Mouse (Mus musculus) A20 (cell line): Measurements from ENCODE around the gene Gm11565.
A peak's percentile ranks its signal among the peaks of the same experiment; 100 is the strongest.
"Not testable (repeated sequence)": the region's sequence is repeated elsewhere in the genome, so short reads cannot be mapped to it uniquely, and the experiment has no call there.

Source experiments
- DNase-seq: peaks from one replicate; pipeline ENCODE4 v3.0.0-alpha.2; 2011; ENCODE audit warnings: low read depth, low spot score

The Gm11565 gene

GRCm38 (mm10) chr11:99914451-99914850, at the start of gene Gm11565:
Gm11565 (plus strand) TSS chr11:99914751.
- no peak for DNase-seq

- DNase-seq: not testable (repeated sequence)
Measured at GRCm38 (mm10) chr11:99873089-99873488, 41.5 kb upstream of the Gm11565 start, which contains the start of gene Krtap9-1. Krtap9-1 (plus strand) TSS chr11:99873389.

DNA sequence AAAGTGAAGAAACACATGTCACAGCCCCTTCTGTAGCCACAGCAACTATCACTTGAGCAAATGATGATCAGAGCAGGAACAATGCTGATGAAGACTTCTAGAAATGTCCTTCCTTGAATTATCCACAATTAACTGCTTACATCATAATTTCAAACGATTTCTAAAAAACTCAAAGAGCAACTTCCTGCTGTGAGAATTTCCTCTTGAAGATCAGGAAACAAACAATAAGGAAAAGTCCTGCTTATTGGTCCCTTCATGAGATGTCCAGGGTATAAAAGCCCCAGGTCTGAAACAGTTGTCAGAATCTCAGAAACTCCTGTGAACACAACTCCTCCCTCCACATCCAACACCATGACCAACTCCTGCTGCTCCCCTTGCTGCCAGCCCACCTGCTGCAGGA, 35.7 kb upstream of the Gm11565 start, which contains the start of gene Gm11567:
Gm11567 (plus strand) TSS at position 301 of the 400 bp plus-strand sequence.
- DNase-seq: not testable (repeated sequence)

GRCm38 (mm10) chr11:99907620-99908019, 6.9 kb upstream of the Gm11565 start, which contains the start of gene Krtap31-1:
Krtap31-1 (plus strand) TSS chr11:99907920.
- DNase-seq: no peak

- DNase-seq: no peak
Measured at GRCm38 (mm10) chr11:99935991-99936390, 21.4 kb downstream of the Gm11565 start, which contains the start of gene Krtap31-2. Krtap31-2 (plus strand) TSS chr11:99936291.

GRCm38 (mm10) chr11:99937751-99938264, 23.3 kb downstream of the Gm11565 start:
- no peak for DNase-seq

DNA sequence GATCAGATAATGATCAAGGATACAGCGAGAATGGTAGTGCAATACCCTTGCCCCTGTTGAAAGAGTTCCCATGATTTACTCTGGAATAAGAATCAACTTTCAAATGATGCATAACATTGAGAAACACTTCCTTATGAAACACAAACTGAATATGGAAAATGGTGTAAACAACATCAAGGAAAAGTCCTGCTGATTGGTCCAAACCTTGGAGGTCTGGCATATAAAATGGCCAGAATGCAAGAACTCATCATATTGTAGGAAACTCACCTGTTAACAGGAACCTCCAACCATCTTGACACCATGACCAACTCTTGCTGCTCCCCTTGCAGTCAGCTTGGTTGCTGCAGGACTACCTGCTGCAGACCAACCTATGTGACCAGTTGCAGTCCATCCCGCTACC, 33.6 kb downstream of the Gm11565 start, which contains the start of gene Krtap9-5:
Krtap9-5 (plus strand) TSS at position 301 of the 400 bp plus-strand sequence.
- no peak for DNase-seq

DNA sequence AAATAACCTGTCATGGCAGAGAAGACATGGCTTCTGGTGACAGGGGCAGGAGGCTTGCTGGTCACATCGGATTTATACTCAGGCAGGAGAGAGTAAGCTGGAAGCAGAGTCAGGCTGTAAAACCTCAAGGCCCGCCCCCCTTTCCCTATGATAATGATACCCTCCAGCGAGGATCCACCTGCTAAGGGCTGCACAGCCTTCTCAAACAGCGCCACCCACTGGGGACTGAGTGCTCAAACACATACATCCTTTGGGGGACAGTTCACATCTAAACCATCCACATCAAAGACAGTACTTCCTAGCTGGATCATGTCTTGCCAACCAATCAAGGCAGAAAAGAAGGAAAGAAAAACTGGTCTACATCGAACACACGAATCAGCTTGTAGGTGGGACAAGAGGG, 49.7 kb downstream of the Gm11565 start:
- peak; percentile 10 for DNase-seq
